Mouse (Mus musculus) midbrain, embryonic 14.5 days (tissue): ENCODE results near the gene Zfp446. TPM values are rescaled to one million over a fixed set of nuclear protein-coding genes. Genes with fewer than 3 reads are reported as not detected.
"Not testable (repeated sequence)": the region's sequence is repeated elsewhere in the genome, so short reads cannot be mapped to it uniquely, and the experiment has no call there.

Experiments
- ATAC-seq: fragments of 200-750 bp; cut with Nextera tagmentation; 2 replicates; pipeline ENCODE4 v1.8.0; 2017; ENCODE audit warnings: moderate number of reproducible peaks, moderate library complexity; ENCODE audit not compliant: low FRiP score, low TSS enrichment
- DNase-seq: peaks from one replicate; pipeline ENCODE4 v3.0.0-alpha.2; 2015
- H3K27ac ChIP-seq: fragments of 300-500 bp; sonication (generic); replicated peaks from 2 replicates; pipeline ENCODE4 v1.5.1; 2014; ENCODE audit warnings: mild to moderate bottlenecking, low read depth, low read length, moderate library complexity
- H3K27me3 ChIP-seq: fragments of 300-500 bp; sonication (generic); 2 replicates; pipeline ENCODE4 v1.6.1; 2014; ENCODE audit warnings: low read length, control low read depth, mixed read lengths; ENCODE audit not compliant: control insufficient read depth, insufficient read depth
- H3K36me3 ChIP-seq: fragments of 300-500 bp; sonication (generic); 2 replicates; pipeline ENCODE4 v1.6.1; 2014; ENCODE audit warnings: low read length, control low read depth; ENCODE audit not compliant: control insufficient read depth, insufficient read depth
- H3K4me1 ChIP-seq: fragments of 300-500 bp; sonication (generic); 2 replicates; pipeline ENCODE4 v1.6.1; 2014; ENCODE audit warnings: mild to moderate bottlenecking, antibody characterized with exemption, low read length, control low read depth; ENCODE audit not compliant: control insufficient read depth, insufficient read depth
- H3K4me2 ChIP-seq: fragments of 300-500 bp; sonication (generic); 2 replicates; pipeline ENCODE4 v1.6.1; 2014; ENCODE audit warnings: mild to moderate bottlenecking, low read length, moderate library complexity
- H3K4me3 ChIP-seq: fragments of 300-500 bp; sonication (generic); replicated peaks from 2 replicates; pipeline ENCODE4 v1.5.1; 2014; ENCODE audit warnings: low read depth, low read length
- H3K9ac ChIP-seq: fragments of 300-500 bp; sonication (generic); replicated peaks from 2 replicates; pipeline ENCODE4 v1.6.1; 2014; ENCODE audit warnings: mild to moderate bottlenecking, low read length, moderate library complexity
- H3K9me3 ChIP-seq: fragments of 300-500 bp; sonication (generic); 2 replicates; pipeline ENCODE4 v1.6.1; 2016; ENCODE audit warnings: low read length, control low read depth, mixed read lengths; ENCODE audit not compliant: control insufficient read depth
- WGBS: fragments of 180-500 bp; shearing (Covaris S2); extraction: QIAGEN DNeasy Blood & Tissue Kit; methylation state at CpG from one replicate; pipeline ENCODE4 v1.1.7; 2014; 5-methylcytosine and 5-hydroxymethylcytosine counted together
- polyA plus RNA-seq: library from polyadenylated mRNA; unstranded; fragments of >200 nt; fragmentation: Nextera tagmentation; extraction: Ambion mirVana; gene quantifications from 2 replicates; pipeline ENCODE4 v1.2.1, GENCODE M21; 2014

Zfp446 gene
- polyA plus RNA-seq, result 8.7 and 8.9 TPM in 2 replicates

GRCm38 (mm10) chr7:12977682-12978389, at the start of gene Zfp446:
Gene Zfp446, plus strand, starts transcription at chr7:12977848.
- ATAC-seq (peak; percentile 98), DNase-seq (peak; percentile 99)
- WGBS, result 1% methylated on average over 49 of the region's 49 CpGs
- no peaks in the 10 kb centered on the region for H3K9me3 ChIP-seq
- H3K27ac ChIP-seq, result peak within 1 kb of the TSS; percentile 94
- H3K4me3 ChIP-seq, result peak within 1 kb of the TSS; percentile 63
- H3K4me1 ChIP-seq, result peaks cover 11% of the 10 kb centered on the region
- peak within 1 kb of the TSS; percentile 76 for H3K4me2 ChIP-seq
- H3K9ac ChIP-seq, result peak within 1 kb of the TSS; percentile 74
- no peaks in the 10 kb centered on the region for H3K27me3 ChIP-seq
- peaks cover 15% of the 10 kb centered on the region for H3K36me3 ChIP-seq

- no peak overlapping the region for H3K9ac ChIP-seq
- ATAC-seq, result no peak
- no peaks in the 10 kb centered on the region for H3K4me1 ChIP-seq
- H3K27me3 ChIP-seq, result no peaks in the 10 kb centered on the region
- H3K4me3 ChIP-seq, result no peak overlapping the region
- WGBS, result 53% methylated on average over 4 of the region's 4 CpGs
- H3K4me2 ChIP-seq, result no peak overlapping the region
- 0 out of 2 replicates have a peak, but pooled peaks cover 4% of the 10 kb centered on the region for H3K36me3 ChIP-seq
- no peak for DNase-seq
- no peaks in the 10 kb centered on the region for H3K9me3 ChIP-seq
- H3K27ac ChIP-seq, result no peak overlapping the region
These were observed 44.0 kb upstream of the Zfp446 start for GRCm38 (mm10) chr7:12933615-12934140.

GRCm38 (mm10) chr7:12934808-12935207, 42.8 kb upstream of the Zfp446 start:
- 0 out of 2 replicates have a peak, but pooled peaks cover 4% of the 10 kb centered on the region for H3K36me3 ChIP-seq
- H3K9ac ChIP-seq, result no peak overlapping the region
- WGBS, result 81% methylated on average over 3 of the region's 3 CpGs
- H3K4me3 ChIP-seq, result no peak overlapping the region
- H3K27me3 ChIP-seq, result no peaks in the 10 kb centered on the region
- ATAC-seq, result no peak
- H3K4me1 ChIP-seq, result no peaks in the 10 kb centered on the region
- no peak overlapping the region for H3K4me2 ChIP-seq
- H3K27ac ChIP-seq, result no peak overlapping the region
- no peak for DNase-seq
- H3K9me3 ChIP-seq, result no peaks in the 10 kb centered on the region

GRCm38 (mm10) chr7:12937254-12937803, 40.3 kb upstream of the Zfp446 start:
- not testable (repeated sequence) for ATAC-seq, H3K27ac ChIP-seq, H3K4me1 ChIP-seq, DNase-seq, H3K9ac ChIP-seq, H3K27me3 ChIP-seq, H3K4me2 ChIP-seq, H3K9me3 ChIP-seq, H3K36me3 ChIP-seq, H3K4me3 ChIP-seq
- WGBS, result 91% methylated on average over 3 of the region's 4 CpGs

GRCm38 (mm10) chr7:12940599-12940998, 37.0 kb upstream of the Zfp446 start:
- Histone ChIP-seq H3K27ac (no peak overlapping the region), H3K36me3 (no peaks in the 10 kb centered on the region), H3K9me3 (no peaks in the 10 kb centered on the region), H3K4me1 (no peaks in the 10 kb centered on the region), H3K9ac (no peak overlapping the region), H3K4me2 (no peak overlapping the region), H3K27me3 (no peaks in the 10 kb centered on the region), H3K4me3 (no peak overlapping the region)
- ATAC-seq (no peak), DNase-seq (no peak)
- WGBS, result 81% methylated on average over 4 of the region's 4 CpGs

- ATAC-seq, result no peak
- DNase-seq, result no peak
These were observed 34.2 kb upstream of the Zfp446 start for GRCm38 (mm10) chr7:12943488-12943887.

GRCm38 (mm10) chr7:12949032-12949871, 28.4 kb upstream of the Zfp446 start:
- Histone ChIP-seq H3K4me1 (peaks cover 11% of the 10 kb centered on the region), H3K9me3 (no peaks in the 10 kb centered on the region), H3K4me2 (peak overlapping the region; percentile 75), H3K36me3 (no peaks in the 10 kb centered on the region), H3K27me3 (no peaks in the 10 kb centered on the region), H3K27ac (peak overlapping the region; percentile 85), H3K4me3 (peak overlapping the region; percentile 40), H3K9ac (peak overlapping the region; percentile 68)
- peak; percentile 97 for ATAC-seq
- peak; percentile 98 for DNase-seq
- WGBS, result 8% methylated on average over 35 of the region's 35 CpGs

More at GRCm38 (mm10) chr7:12943488-12943887, 34.2 kb upstream of the Zfp446 start:
- Histone ChIP-seq H3K27me3 (no peaks in the 10 kb centered on the region), H3K36me3 (no peaks in the 10 kb centered on the region), H3K4me1 (no peaks in the 10 kb centered on the region), H3K9ac (no peak overlapping the region), H3K27ac (no peak overlapping the region), H3K4me2 (no peak overlapping the region), H3K9me3 (no peaks in the 10 kb centered on the region), H3K4me3 (no peak overlapping the region)

GRCm38 (mm10) chr7:12949872-12950229, 27.8 kb upstream of the Zfp446 start:
- Histone ChIP-seq H3K27ac (peak overlapping the region; percentile 85), H3K4me3 (peak overlapping the region; percentile 40), H3K9me3 (no peaks in the 10 kb centered on the region), H3K4me1 (peaks cover 11% of the 10 kb centered on the region), H3K9ac (peak overlapping the region; percentile 57), H3K27me3 (no peaks in the 10 kb centered on the region), H3K36me3 (no peaks in the 10 kb centered on the region), H3K4me2 (peak overlapping the region; percentile 75)
- no peak for DNase-seq
- WGBS, result 14% methylated on average over 16 of the region's 16 CpGs
- no peak; the same call in 1 of the 2 replicates for ATAC-seq
